Mouse (Mus musculus): ENCODE measurements around the gene Gm20388. TPM values are rescaled to one million over a fixed set of nuclear protein-coding genes. Genes with fewer than 3 reads are reported as not detected.
A peak's percentile ranks its signal among the peaks of the same experiment; 100 is the strongest.

Gm20388 gene
- total RNA-seq, 1 experiment from 2014 or later: 18.4 TPM

- no peak for ATAC-seq (replicated peaks in 1 of 2; ENCODE audit: insufficient read depth in 1 of 2, low FRiP score in 2 of 2, low TSS enrichment in 1 of 2, low read depth in 1 of 2, poor library complexity in 2 of 2, severe bottlenecking in 2 of 2)
Observed at GRCm38 (mm10) chr8:120513638-120514461, 603.2 kb downstream of the Gm20388 start.

- ATAC-seq (replicated peaks in 1 of 2; ENCODE audit: insufficient read depth in 1 of 2, low FRiP score in 2 of 2, low TSS enrichment in 1 of 2, low read depth in 1 of 2, poor library complexity in 2 of 2, severe bottlenecking in 2 of 2): no peak
Observed at GRCm38 (mm10) chr8:120515214-120515613, 604.6 kb downstream of the Gm20388 start.

- ATAC-seq (replicated peaks in 1 of 2; ENCODE audit: insufficient read depth in 1 of 2, low FRiP score in 2 of 2, low TSS enrichment in 1 of 2, low read depth in 1 of 2, poor library complexity in 2 of 2, severe bottlenecking in 2 of 2): no peak
Observed at GRCm38 (mm10) chr8:120515650-120516049, 605.0 kb downstream of the Gm20388 start.

- no peak for ATAC-seq (replicated peaks in 1 of 2; ENCODE audit: insufficient read depth in 1 of 2, low FRiP score in 2 of 2, low TSS enrichment in 1 of 2, low read depth in 1 of 2, poor library complexity in 2 of 2, severe bottlenecking in 2 of 2)
Observed at GRCm38 (mm10) chr8:120516182-120516755, 605.6 kb downstream of the Gm20388 start.

GRCm38 (mm10) chr8:120517666-120518410 lies 607.2 kb downstream of the Gm20388 start:
- ATAC-seq (replicated peaks in 1 of 2; ENCODE audit: insufficient read depth in 1 of 2, low FRiP score in 2 of 2, low TSS enrichment in 1 of 2, low read depth in 1 of 2, poor library complexity in 2 of 2, severe bottlenecking in 2 of 2): no peak

- no peak for ATAC-seq (replicated peaks in 1 of 2; ENCODE audit: insufficient read depth in 1 of 2, low FRiP score in 2 of 2, low TSS enrichment in 1 of 2, low read depth in 1 of 2, poor library complexity in 2 of 2, severe bottlenecking in 2 of 2)
Observed at GRCm38 (mm10) chr8:120518736-120519534, 608.3 kb downstream of the Gm20388 start.

GRCm38 (mm10) chr8:120520287-120520686 lies 609.6 kb downstream of the Gm20388 start:
- ATAC-seq (replicated peaks in 1 of 2; ENCODE audit: insufficient read depth in 1 of 2, low FRiP score in 2 of 2, low TSS enrichment in 1 of 2, low read depth in 1 of 2, poor library complexity in 2 of 2, severe bottlenecking in 2 of 2): no peak

GRCm38 (mm10) chr8:120520707-120521590 lies 610.3 kb downstream of the Gm20388 start:
- ATAC-seq (replicated peaks in 1 of 2; ENCODE audit: insufficient read depth in 1 of 2, low FRiP score in 2 of 2, low TSS enrichment in 1 of 2, low read depth in 1 of 2, poor library complexity in 2 of 2, severe bottlenecking in 2 of 2): no peak

GRCm38 (mm10) chr8:120521591-120521965 lies 610.9 kb downstream of the Gm20388 start:
- ATAC-seq (replicated peaks in 1 of 2; ENCODE audit: insufficient read depth in 1 of 2, low FRiP score in 2 of 2, low TSS enrichment in 1 of 2, low read depth in 1 of 2, poor library complexity in 2 of 2, severe bottlenecking in 2 of 2): no peak

- ATAC-seq (replicated peaks in 1 of 2; ENCODE audit: insufficient read depth in 1 of 2, low FRiP score in 2 of 2, low TSS enrichment in 1 of 2, low read depth in 1 of 2, poor library complexity in 2 of 2, severe bottlenecking in 2 of 2): no peak
Observed at GRCm38 (mm10) chr8:120523641-120524040, 613.0 kb downstream of the Gm20388 start.

GRCm38 (mm10) chr8:120525135-120525534 lies 614.5 kb downstream of the Gm20388 start:
- no peak for ATAC-seq (replicated peaks in 1 of 2; ENCODE audit: insufficient read depth in 1 of 2, low FRiP score in 2 of 2, low TSS enrichment in 1 of 2, low read depth in 1 of 2, poor library complexity in 2 of 2, severe bottlenecking in 2 of 2)

- no peak for ATAC-seq (replicated peaks in 1 of 2; ENCODE audit: insufficient read depth in 1 of 2, low FRiP score in 2 of 2, low TSS enrichment in 1 of 2, low read depth in 1 of 2, poor library complexity in 2 of 2, severe bottlenecking in 2 of 2)
Observed at GRCm38 (mm10) chr8:120525832-120526231, 615.2 kb downstream of the Gm20388 start.

- ATAC-seq (replicated peaks in 1 of 2; ENCODE audit: insufficient read depth in 1 of 2, low FRiP score in 2 of 2, low TSS enrichment in 1 of 2, low read depth in 1 of 2, poor library complexity in 2 of 2, severe bottlenecking in 2 of 2): peak; percentile 45 to 60
Observed at GRCm38 (mm10) chr8:120526577-120526976, 615.9 kb downstream of the Gm20388 start.

- ATAC-seq (replicated peaks in 1 of 2; ENCODE audit: insufficient read depth in 1 of 2, low FRiP score in 2 of 2, low TSS enrichment in 1 of 2, low read depth in 1 of 2, poor library complexity in 2 of 2, severe bottlenecking in 2 of 2): no peak
Observed at GRCm38 (mm10) chr8:120528332-120528731, 617.7 kb downstream of the Gm20388 start.

GRCm38 (mm10) chr8:120529226-120529625 lies 618.6 kb downstream of the Gm20388 start:
- ATAC-seq (replicated peaks in 1 of 2; ENCODE audit: insufficient read depth in 1 of 2, low FRiP score in 2 of 2, low TSS enrichment in 1 of 2, low read depth in 1 of 2, poor library complexity in 2 of 2, severe bottlenecking in 2 of 2): no peak

- no peak for ATAC-seq (replicated peaks in 1 of 2; ENCODE audit: insufficient read depth in 1 of 2, low FRiP score in 2 of 2, low TSS enrichment in 1 of 2, low read depth in 1 of 2, poor library complexity in 2 of 2, severe bottlenecking in 2 of 2)
Observed at GRCm38 (mm10) chr8:120530954-120531656, 620.5 kb downstream of the Gm20388 start.
